Mouse (Mus musculus): ENCODE measurements around the gene Ttll6. TPM values are rescaled to one million over a fixed set of nuclear protein-coding genes. Genes with fewer than 3 reads are reported as not detected.

Gene Ttll6
- polyA plus RNA-seq (2015; fragmentation: Nextera tagmentation; extraction: Ambion mirVana), result 0.99 and 1.3 TPM in 2 replicates

DNA sequence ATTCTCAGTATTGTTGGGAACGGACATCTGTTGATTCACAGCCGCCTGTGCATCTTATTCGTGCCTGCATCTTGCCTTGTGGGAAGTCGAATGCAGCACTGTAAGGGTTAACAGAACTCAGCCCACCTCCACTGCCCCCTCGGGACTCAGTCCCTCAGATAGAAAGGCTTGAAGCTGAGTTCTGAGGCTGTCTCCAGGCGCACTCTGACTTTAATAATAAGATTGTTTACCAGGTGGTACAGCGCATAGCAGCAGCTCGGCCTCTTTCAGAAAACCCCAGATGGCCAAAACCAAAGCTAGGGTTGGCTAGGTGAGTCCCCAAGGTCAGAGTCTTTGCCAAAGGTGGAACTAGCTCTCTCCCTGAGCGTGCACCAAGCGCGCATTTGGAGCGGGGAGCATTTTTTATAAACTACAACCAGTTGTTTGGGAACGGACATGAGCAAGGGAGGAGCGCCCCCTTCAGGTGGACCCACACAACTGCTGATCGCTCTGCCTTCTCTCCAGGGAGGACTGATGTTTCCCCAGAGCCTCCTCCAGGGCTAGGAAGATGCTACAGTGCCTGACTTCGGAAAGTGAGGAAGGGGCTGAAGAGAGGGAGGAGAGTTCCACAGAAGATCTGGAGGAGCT is at the start of gene Ttll6:
Gene Ttll6, plus strand, starts transcription at position 548 of the 627 bp plus-strand sequence.
- Histone ChIP-seq H3K9me3 (ENCODE audit: low read length) (no peaks in the 10 kb centered on the region), H3K4me1 (ENCODE audit: insufficient read depth, low read depth, low read length) (no peaks in the 10 kb centered on the region), H3K27ac (ENCODE audit: low read length) (no peak within 1 kb of the TSS), H3K9ac (replicated peaks; ENCODE audit: low read depth) (no peak within 1 kb of the TSS), H3K4me2 (replicated peaks; ENCODE audit: low read depth, low read length) (no peak within 1 kb of the TSS), H3K36me3 (ENCODE audit: insufficient read depth, low read length) (no peaks in the 10 kb centered on the region), H3K4me3 (ENCODE audit: low read depth, low read length) (no peak within 1 kb of the TSS), H3K27me3 (replicated peaks; ENCODE audit: insufficient read depth, low read length) (no peaks in the 10 kb centered on the region)
- ATAC-seq, result no peak
- WGBS, result 23% methylated on average over 16 of the region's 16 CpGs
- TF ChIP-seq EP300 (IDR thresholded peaks at IDR 0.05) (no peak), CTCF (IDR thresholded peaks at IDR 0.05) (peak; percentile 79)
- DNase-seq (ENCODE audit: low spot score), result peak; percentile 78

DNA sequence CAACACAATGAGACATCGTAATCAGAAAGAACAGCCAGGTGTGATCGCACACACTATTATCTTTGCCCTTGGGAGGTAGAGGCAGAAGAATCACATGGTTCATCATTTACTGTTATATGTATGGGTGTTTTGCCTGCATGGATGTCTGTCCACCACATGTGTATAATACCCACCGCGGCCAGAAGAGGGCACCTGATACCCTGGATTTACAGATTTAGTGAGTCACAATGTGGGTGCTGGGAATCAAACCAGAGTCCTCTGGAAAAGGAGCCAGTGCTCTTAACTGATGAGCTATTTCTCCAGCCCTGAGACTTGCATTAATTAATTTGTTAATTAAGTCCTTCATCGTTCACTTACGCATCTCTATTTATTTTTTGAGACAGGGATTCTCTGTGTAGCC is 45.6 kb upstream of the Ttll6 start:
- no peak for TF ChIP-seq CTCF (IDR thresholded peaks at IDR 0.05)
- no peak for TF ChIP-seq EP300 (IDR thresholded peaks at IDR 0.05)
- no peaks in the 10 kb centered on the region for H3K4me1 ChIP-seq (ENCODE audit: insufficient read depth, low read depth, low read length)
- no peaks in the 10 kb centered on the region for H3K27me3 ChIP-seq (replicated peaks; ENCODE audit: insufficient read depth, low read length)
- ATAC-seq, result no peak
- no peaks in the 10 kb centered on the region for H3K9me3 ChIP-seq (ENCODE audit: low read length)
- H3K27ac ChIP-seq (ENCODE audit: low read length), result no peak overlapping the region
- no peak overlapping the region for H3K4me2 ChIP-seq (replicated peaks; ENCODE audit: low read depth, low read length)
- H3K36me3 ChIP-seq (ENCODE audit: insufficient read depth, low read length), result no peaks in the 10 kb centered on the region
- DNase-seq (ENCODE audit: low spot score), result no peak
- H3K9ac ChIP-seq (replicated peaks; ENCODE audit: low read depth), result no peak overlapping the region
- no peak overlapping the region for H3K4me3 ChIP-seq (ENCODE audit: low read depth, low read length)
- 89% methylated on average over 6 of the region's 6 CpGs for WGBS

DNA sequence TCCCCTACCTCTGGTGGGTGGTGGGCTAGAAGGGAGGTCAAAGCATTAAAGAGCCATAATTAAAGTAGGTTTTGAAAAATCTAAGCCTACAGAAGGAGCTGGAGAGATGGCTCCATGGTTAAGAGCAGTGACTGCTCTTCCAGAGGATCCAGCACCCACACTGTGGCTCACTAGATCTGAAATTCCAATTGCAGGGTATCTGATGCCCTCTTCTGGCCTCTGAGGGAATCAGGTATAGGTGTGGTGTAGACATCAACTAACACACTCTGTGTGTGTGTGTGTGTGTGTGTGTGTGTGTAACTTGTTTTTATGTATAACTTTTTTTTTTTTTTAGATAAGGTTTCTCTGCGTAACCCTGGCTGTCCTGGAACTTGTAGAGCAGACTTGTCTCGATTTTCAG is 42.5 kb upstream of the Ttll6 start:
- H3K9ac ChIP-seq (replicated peaks; ENCODE audit: low read depth), result no peak overlapping the region
- H3K4me3 ChIP-seq (ENCODE audit: low read depth, low read length), result no peak overlapping the region
- DNase-seq (ENCODE audit: low spot score) (peak; percentile 15), ATAC-seq (no peak)
- no peaks in the 10 kb centered on the region for H3K36me3 ChIP-seq (ENCODE audit: insufficient read depth, low read length)
- no peak overlapping the region for H3K27ac ChIP-seq (ENCODE audit: low read length)
- H3K9me3 ChIP-seq (ENCODE audit: low read length), result no peaks in the 10 kb centered on the region
- peak; percentile 67 for TF ChIP-seq CTCF (IDR thresholded peaks at IDR 0.05)
- no peak for TF ChIP-seq EP300 (IDR thresholded peaks at IDR 0.05)
- H3K27me3 ChIP-seq (replicated peaks; ENCODE audit: insufficient read depth, low read length), result no peaks in the 10 kb centered on the region
- no peaks in the 10 kb centered on the region for H3K4me1 ChIP-seq (ENCODE audit: insufficient read depth, low read depth, low read length)
- no peak overlapping the region for H3K4me2 ChIP-seq (replicated peaks; ENCODE audit: low read depth, low read length)
- 56% methylated on average over 2 of the region's 2 CpGs for WGBS

DNA sequence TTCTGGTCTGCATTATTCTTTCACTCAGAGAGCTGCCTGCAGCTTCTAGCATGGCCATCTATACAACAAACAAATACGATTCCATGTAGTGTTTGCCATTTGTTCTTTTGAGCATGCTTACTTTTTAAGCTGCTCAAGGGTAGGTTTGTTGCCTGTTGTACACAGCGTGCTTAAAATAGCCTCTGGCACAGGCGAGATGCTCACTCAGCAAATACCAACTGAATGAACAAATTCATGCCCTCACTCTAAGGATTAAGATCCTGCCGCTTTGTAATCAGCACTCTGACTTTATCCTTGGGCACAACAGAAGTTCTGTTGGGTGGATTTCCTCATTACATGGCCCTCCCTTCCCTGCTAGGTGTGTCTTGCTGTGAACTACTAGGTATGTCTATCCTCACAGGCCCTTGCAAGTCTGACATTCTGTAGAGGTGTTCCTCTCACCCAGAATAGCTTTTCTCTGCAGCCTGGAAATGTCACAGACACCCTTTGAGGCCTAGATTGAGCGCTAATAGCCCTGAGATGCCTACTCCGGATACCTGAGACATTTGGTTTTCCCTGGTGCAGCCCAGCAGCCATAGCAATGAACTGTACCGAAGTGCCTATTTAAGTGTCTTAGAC is 40.8 kb upstream of the Ttll6 start:
- WGBS, result 39% methylated on average over 7 of the region's 7 CpGs
- H3K9me3 ChIP-seq (ENCODE audit: low read length), result no peaks in the 10 kb centered on the region
- no peak for TF ChIP-seq EP300 (IDR thresholded peaks at IDR 0.05)
- no peak for TF ChIP-seq CTCF (IDR thresholded peaks at IDR 0.05)
- H3K4me2 ChIP-seq (replicated peaks; ENCODE audit: low read depth, low read length), result no peak overlapping the region
- H3K36me3 ChIP-seq (ENCODE audit: insufficient read depth, low read length), result no peaks in the 10 kb centered on the region
- DNase-seq (ENCODE audit: low spot score) (no peak), ATAC-seq (no peak)
- H3K27me3 ChIP-seq (replicated peaks; ENCODE audit: insufficient read depth, low read length), result no peaks in the 10 kb centered on the region
- H3K9ac ChIP-seq (replicated peaks; ENCODE audit: low read depth), result no peak overlapping the region
- H3K4me3 ChIP-seq (ENCODE audit: low read depth, low read length), result no peak overlapping the region
- H3K4me1 ChIP-seq (ENCODE audit: insufficient read depth, low read depth, low read length), result no peaks in the 10 kb centered on the region
- H3K27ac ChIP-seq (ENCODE audit: low read length), result no peak overlapping the region

DNA sequence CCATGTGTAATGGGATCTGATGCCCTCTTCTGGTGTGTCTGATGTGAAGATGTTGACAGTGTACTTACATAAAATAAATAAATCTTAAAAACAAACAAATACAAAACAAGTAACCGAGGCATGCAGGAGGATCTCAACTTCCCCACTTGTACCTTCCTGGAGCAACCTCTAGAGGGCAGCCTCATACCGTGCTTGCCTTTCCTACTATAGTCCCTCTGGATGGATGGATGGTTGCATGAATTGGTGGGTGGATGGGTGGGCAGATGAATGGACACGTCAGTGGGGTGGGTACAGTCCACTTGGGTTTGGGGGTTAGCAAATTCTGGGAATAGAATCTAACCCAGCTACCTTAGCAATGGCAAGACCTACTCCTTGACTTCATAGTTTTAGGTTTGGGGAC is 40.2 kb upstream of the Ttll6 start:
- Histone ChIP-seq H3K4me3 (ENCODE audit: low read depth, low read length) (no peak overlapping the region), H3K4me2 (replicated peaks; ENCODE audit: low read depth, low read length) (no peak overlapping the region), H3K9me3 (ENCODE audit: low read length) (no peaks in the 10 kb centered on the region), H3K27me3 (replicated peaks; ENCODE audit: insufficient read depth, low read length) (no peaks in the 10 kb centered on the region), H3K4me1 (ENCODE audit: insufficient read depth, low read depth, low read length) (no peaks in the 10 kb centered on the region), H3K27ac (ENCODE audit: low read length) (no peak overlapping the region), H3K9ac (replicated peaks; ENCODE audit: low read depth) (no peak overlapping the region), H3K36me3 (ENCODE audit: insufficient read depth, low read length) (no peaks in the 10 kb centered on the region)
- TF ChIP-seq EP300 (IDR thresholded peaks at IDR 0.05) (no peak), CTCF (IDR thresholded peaks at IDR 0.05) (peak; percentile 97)
- ATAC-seq, result no peak
- peak; percentile 68 for DNase-seq (ENCODE audit: low spot score)
- WGBS, result 6% methylated on average over 3 of the region's 3 CpGs

DNA sequence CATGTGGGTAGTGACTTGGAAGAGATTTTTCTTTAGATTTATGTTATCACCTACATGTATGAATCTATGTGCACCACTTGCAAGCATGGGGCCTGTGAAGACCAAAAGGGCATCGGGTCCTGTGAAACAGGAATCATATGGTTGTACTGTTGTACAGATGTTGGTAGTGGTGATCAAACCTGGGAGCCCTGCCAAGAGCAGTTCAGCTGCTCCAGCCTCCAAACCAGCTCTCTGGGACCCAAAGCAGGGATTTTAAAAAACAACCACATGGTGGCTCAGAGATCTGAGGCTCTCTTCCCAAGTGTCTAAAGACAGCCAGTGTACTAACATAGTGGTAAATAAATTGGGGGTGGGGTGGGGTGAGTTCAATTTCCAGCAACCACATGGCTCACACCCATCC is 25.2 kb upstream of the Ttll6 start:
- H3K4me1 ChIP-seq (ENCODE audit: insufficient read depth, low read depth, low read length), result no peaks in the 10 kb centered on the region
- H3K4me2 ChIP-seq (replicated peaks; ENCODE audit: low read depth, low read length), result no peak overlapping the region
- H3K4me3 ChIP-seq (ENCODE audit: low read depth, low read length), result no peak overlapping the region
- TF ChIP-seq CTCF (IDR thresholded peaks at IDR 0.05), result no peak
- TF ChIP-seq EP300 (IDR thresholded peaks at IDR 0.05), result no peak
- 63% methylated on average over 1 of the region's 1 CpGs for WGBS
- H3K9ac ChIP-seq (replicated peaks; ENCODE audit: low read depth), result no peak overlapping the region
- ATAC-seq (no peak), DNase-seq (ENCODE audit: low spot score) (no peak)
- H3K36me3 ChIP-seq (ENCODE audit: insufficient read depth, low read length), result no peaks in the 10 kb centered on the region
- no peak overlapping the region for H3K27ac ChIP-seq (ENCODE audit: low read length)
- H3K9me3 ChIP-seq (ENCODE audit: low read length), result no peaks in the 10 kb centered on the region
- H3K27me3 ChIP-seq (replicated peaks; ENCODE audit: insufficient read depth, low read length), result no peaks in the 10 kb centered on the region; the same call in 1 of the 2 replicates
